Mouse (Mus musculus): Measurements from ENCODE around the gene Gamt. TPM values are rescaled to one million over a fixed set of nuclear protein-coding genes. Genes with fewer than 3 reads are reported as not detected.

The Gamt gene
- polyA plus RNA-seq, 1 experiment: 52.9 TPM

- peaks cover 35% of the 10 kb centered on the region for H3K4me1 ChIP-seq (ENCODE audit: control insufficient read depth, insufficient read depth, low read length)
- peak; percentile 54 to 61 for DNase-seq
- H3K4me3 ChIP-seq (replicated peaks; ENCODE audit: insufficient read depth, low read depth, low read length): no peak overlapping the region
- TF ChIP-seq CTCF (IDR thresholded peaks at IDR 0.05; ENCODE audit: borderline replicate concordance, insufficient read depth, low read depth, low read length): no peak
- no peak for TF ChIP-seq POLR2A (IDR thresholded peaks at IDR 0.05; ENCODE audit: borderline replicate concordance, insufficient read depth, low read length)
- WGBS: 24% methylated on average over 8 of the region's 8 CpGs
- no peaks in the 10 kb centered on the region for H3K27me3 ChIP-seq (ENCODE audit: control insufficient read depth, insufficient read depth, low read length)
- H3K27ac ChIP-seq (ENCODE audit: insufficient read depth, low read length): peak overlapping the region; percentile 46
These were observed 21.1 kb upstream of the Gamt start for GRCm38 (mm10) chr10:80281921-80282371.

- WGBS: 50% methylated on average over 7 of the region's 7 CpGs
- H3K27me3 ChIP-seq (ENCODE audit: control insufficient read depth, insufficient read depth, low read length): no peaks in the 10 kb centered on the region
- no peak overlapping the region for H3K4me3 ChIP-seq (replicated peaks; ENCODE audit: insufficient read depth, low read depth, low read length)
- peak overlapping the region; percentile 46; the same call in 1 of the 2 replicates for H3K27ac ChIP-seq (ENCODE audit: insufficient read depth, low read length)
- TF ChIP-seq POLR2A (IDR thresholded peaks at IDR 0.05; ENCODE audit: borderline replicate concordance, insufficient read depth, low read length): no peak
- TF ChIP-seq CTCF (IDR thresholded peaks at IDR 0.05; ENCODE audit: borderline replicate concordance, insufficient read depth, low read depth, low read length): no peak
- peaks cover 35% of the 10 kb centered on the region for H3K4me1 ChIP-seq (ENCODE audit: control insufficient read depth, insufficient read depth, low read length)
- no peak for DNase-seq
These were observed 20.5 kb upstream of the Gamt start for GRCm38 (mm10) chr10:80281304-80281703.

DNA sequence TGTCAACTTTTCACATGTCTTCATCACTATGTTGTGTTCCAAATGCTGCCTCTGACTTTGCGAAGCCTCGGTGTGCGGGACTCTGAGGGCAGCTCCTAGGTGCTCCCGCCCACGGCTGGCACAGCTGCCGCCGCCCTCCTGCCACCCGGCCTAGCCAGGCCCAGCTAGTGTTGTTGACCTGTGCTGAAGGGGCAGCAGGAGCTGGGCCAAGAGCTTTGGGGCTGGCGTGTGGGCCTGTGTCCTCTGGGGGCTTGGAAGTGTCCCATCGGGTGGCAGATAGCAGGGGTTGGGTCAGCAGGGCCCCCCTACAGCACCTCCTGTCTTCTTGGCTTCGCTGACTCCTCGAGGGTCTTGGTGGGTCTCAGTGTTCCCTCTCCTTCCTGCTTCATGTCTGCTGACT, 18.5 kb upstream of the Gamt start:
- WGBS: 81% methylated on average over 12 of the region's 12 CpGs

GRCm38 (mm10) chr10:80278390-80278789, 17.6 kb upstream of the Gamt start:
- TF ChIP-seq POLR2A (IDR thresholded peaks at IDR 0.05; ENCODE audit: borderline replicate concordance, insufficient read depth, low read length) (no peak), CTCF (IDR thresholded peaks at IDR 0.05; ENCODE audit: borderline replicate concordance, insufficient read depth, low read depth, low read length) (no peak)
- Histone ChIP-seq H3K4me3 (replicated peaks; ENCODE audit: insufficient read depth, low read depth, low read length) (no peak overlapping the region), H3K27me3 (ENCODE audit: control insufficient read depth, insufficient read depth, low read length) (no peaks in the 10 kb centered on the region), H3K27ac (ENCODE audit: insufficient read depth, low read length) (no peak overlapping the region), H3K4me1 (ENCODE audit: control insufficient read depth, insufficient read depth, low read length) (peaks cover 34% of the 10 kb centered on the region)
- 90% methylated on average over 9 of the region's 9 CpGs for WGBS
- no peak for DNase-seq

More for the DNA sequence above, 18.5 kb upstream of the Gamt start:
- Histone ChIP-seq H3K27me3 (ENCODE audit: control insufficient read depth, insufficient read depth, low read length) (no peaks in the 10 kb centered on the region), H3K27ac (ENCODE audit: insufficient read depth, low read length) (no peak overlapping the region), H3K4me1 (ENCODE audit: control insufficient read depth, insufficient read depth, low read length) (peaks cover 33% of the 10 kb centered on the region), H3K4me3 (replicated peaks; ENCODE audit: insufficient read depth, low read depth, low read length) (no peak overlapping the region)
- no peak for TF ChIP-seq POLR2A (IDR thresholded peaks at IDR 0.05; ENCODE audit: borderline replicate concordance, insufficient read depth, low read length)
- TF ChIP-seq CTCF (IDR thresholded peaks at IDR 0.05; ENCODE audit: borderline replicate concordance, insufficient read depth, low read depth, low read length): no peak
- no peak for DNase-seq

DNA sequence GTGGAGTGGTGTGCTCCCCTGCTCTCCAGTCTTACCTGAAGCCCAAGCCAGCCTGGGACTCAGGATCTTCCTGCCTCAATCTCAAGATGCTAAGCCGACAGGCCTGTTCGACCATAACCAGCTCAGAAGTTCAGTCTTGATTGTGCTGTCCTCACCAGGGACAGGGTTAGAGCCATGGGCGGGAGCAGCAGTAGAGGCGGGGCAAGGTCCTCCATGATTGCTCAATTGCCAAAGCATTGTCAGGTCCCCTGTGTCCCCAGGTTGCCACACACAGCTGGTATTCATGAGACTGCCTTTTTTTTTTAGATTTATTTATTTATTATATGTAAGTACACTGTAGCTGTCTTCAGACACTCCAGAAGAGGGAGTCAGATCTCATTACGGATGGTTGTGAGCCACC, 15.4 kb upstream of the Gamt start:
- WGBS: 81% methylated on average over 5 of the region's 5 CpGs
- Histone ChIP-seq H3K27me3 (ENCODE audit: control insufficient read depth, insufficient read depth, low read length) (no peaks in the 10 kb centered on the region), H3K4me3 (replicated peaks; ENCODE audit: insufficient read depth, low read depth, low read length) (no peak overlapping the region), H3K4me1 (ENCODE audit: control insufficient read depth, insufficient read depth, low read length) (peaks cover 28% of the 10 kb centered on the region), H3K27ac (ENCODE audit: insufficient read depth, low read length) (no peak overlapping the region)
- TF ChIP-seq CTCF (IDR thresholded peaks at IDR 0.05; ENCODE audit: borderline replicate concordance, insufficient read depth, low read depth, low read length): no peak
- no peak for DNase-seq

- Histone ChIP-seq H3K27me3 (ENCODE audit: control insufficient read depth, insufficient read depth, low read length) (no peaks in the 10 kb centered on the region), H3K4me1 (ENCODE audit: control insufficient read depth, insufficient read depth, low read length) (peaks cover 40% of the 10 kb centered on the region), H3K4me3 (replicated peaks; ENCODE audit: insufficient read depth, low read depth, low read length) (no peak overlapping the region), H3K27ac (ENCODE audit: insufficient read depth, low read length) (no peak overlapping the region)
- no peak for DNase-seq
- no peak for TF ChIP-seq CTCF (IDR thresholded peaks at IDR 0.05; ENCODE audit: borderline replicate concordance, insufficient read depth, low read depth, low read length)
- TF ChIP-seq POLR2A (IDR thresholded peaks at IDR 0.05; ENCODE audit: borderline replicate concordance, insufficient read depth, low read length): no peak
- 70% methylated on average over 3 of the region's 3 CpGs for WGBS
These were observed 13.0 kb upstream of the Gamt start for GRCm38 (mm10) chr10:80273847-80274246.

DNA sequence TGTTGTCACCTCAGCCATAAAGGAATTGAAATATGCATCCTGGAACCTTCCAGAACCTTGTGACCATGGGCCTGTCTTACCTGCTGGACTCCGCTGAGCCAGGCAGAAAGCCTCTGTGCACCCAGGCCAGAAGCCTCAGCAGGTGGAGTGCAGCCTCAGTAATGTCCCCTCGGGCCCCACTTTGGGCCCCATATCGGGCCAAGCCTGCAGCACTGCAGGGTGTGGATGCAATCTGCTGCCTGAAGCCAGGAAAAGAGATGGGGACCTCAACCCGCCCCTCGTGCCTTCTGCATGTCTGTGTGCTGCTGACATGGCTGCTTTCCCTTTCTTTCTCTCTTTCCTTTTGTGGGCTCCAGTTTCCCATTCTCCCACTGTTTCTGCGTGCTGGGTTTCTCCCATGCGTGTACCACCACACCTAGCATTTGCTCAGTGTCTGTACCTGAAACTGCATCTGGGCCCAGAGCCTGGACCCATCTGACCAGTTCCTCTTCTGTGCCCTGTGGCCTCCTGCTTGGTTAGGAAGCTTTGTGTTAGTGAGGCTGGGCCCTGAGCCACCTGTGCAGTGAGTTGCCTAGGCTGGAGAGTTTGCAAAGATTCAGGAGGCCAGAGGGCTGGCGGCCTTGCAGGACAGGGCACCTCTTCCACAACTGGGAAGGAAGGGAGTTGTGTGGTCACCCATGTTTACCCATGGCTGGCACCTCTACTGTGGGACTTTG, 11.2 kb upstream of the Gamt start:
- WGBS: 36% methylated on average over 8 of the region's 8 CpGs
- H3K4me3 ChIP-seq (replicated peaks; ENCODE audit: insufficient read depth, low read depth, low read length): peak overlapping the region; percentile 2
- peaks cover 48% of the 10 kb centered on the region for H3K4me1 ChIP-seq (ENCODE audit: control insufficient read depth, insufficient read depth, low read length)
- TF ChIP-seq CTCF (IDR thresholded peaks at IDR 0.05; ENCODE audit: borderline replicate concordance, insufficient read depth, low read depth, low read length) (no peak), POLR2A (IDR thresholded peaks at IDR 0.05; ENCODE audit: borderline replicate concordance, insufficient read depth, low read length) (no peak)
- no peaks in the 10 kb centered on the region for H3K27me3 ChIP-seq (ENCODE audit: control insufficient read depth, insufficient read depth, low read length)
- H3K27ac ChIP-seq (ENCODE audit: insufficient read depth, low read length): peak overlapping the region; percentile 64
- no peak for DNase-seq

DNA sequence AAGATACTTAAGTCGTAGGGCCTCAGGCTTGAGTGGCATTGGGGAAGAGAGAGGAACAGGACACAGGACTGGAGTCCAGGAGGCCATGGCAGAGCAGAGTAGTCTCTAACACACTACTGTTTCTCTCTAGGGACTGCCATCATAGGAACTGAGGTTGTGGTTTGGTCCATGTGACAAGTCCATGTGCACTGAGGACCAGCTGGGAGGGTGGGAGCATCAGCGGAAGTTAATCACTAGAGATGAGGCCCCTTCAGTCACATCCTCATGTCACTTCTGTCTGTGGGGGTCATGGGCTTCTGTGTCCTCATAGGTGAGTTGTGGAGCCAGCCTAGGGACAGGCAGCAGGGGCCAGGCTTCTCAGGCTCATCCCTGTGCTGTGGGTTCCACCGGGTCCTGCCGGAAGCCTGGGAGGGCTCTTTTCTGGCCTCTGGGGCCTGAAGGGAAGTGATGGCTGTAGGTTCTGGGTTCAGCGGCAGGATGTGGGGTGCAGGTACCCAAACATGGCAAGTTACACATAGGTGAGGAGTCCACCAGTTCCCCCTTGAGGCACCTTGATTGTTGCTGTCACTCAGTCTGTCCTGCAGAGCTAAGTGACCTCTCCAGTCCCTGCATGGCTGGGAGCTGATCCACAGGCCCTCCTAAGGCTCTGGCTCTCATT, 10.5 kb upstream of the Gamt start:
- WGBS: 31% methylated on average over 5 of the region's 5 CpGs
- H3K4me1 ChIP-seq (ENCODE audit: control insufficient read depth, insufficient read depth, low read length): peaks cover 48% of the 10 kb centered on the region

More for the DNA sequence above, 10.5 kb upstream of the Gamt start:
- no peak for DNase-seq
- H3K4me3 ChIP-seq (replicated peaks; ENCODE audit: insufficient read depth, low read depth, low read length): peak overlapping the region; percentile 2
- no peaks in the 10 kb centered on the region for H3K27me3 ChIP-seq (ENCODE audit: control insufficient read depth, insufficient read depth, low read length)
- H3K27ac ChIP-seq (ENCODE audit: insufficient read depth, low read length): peak overlapping the region; percentile 64
- no peak for TF ChIP-seq CTCF (IDR thresholded peaks at IDR 0.05; ENCODE audit: borderline replicate concordance, insufficient read depth, low read depth, low read length)
- TF ChIP-seq POLR2A (IDR thresholded peaks at IDR 0.05; ENCODE audit: borderline replicate concordance, insufficient read depth, low read length): no peak

All from cerebellum, adult 2 months (tissue).